In the genomic region with DNA sequence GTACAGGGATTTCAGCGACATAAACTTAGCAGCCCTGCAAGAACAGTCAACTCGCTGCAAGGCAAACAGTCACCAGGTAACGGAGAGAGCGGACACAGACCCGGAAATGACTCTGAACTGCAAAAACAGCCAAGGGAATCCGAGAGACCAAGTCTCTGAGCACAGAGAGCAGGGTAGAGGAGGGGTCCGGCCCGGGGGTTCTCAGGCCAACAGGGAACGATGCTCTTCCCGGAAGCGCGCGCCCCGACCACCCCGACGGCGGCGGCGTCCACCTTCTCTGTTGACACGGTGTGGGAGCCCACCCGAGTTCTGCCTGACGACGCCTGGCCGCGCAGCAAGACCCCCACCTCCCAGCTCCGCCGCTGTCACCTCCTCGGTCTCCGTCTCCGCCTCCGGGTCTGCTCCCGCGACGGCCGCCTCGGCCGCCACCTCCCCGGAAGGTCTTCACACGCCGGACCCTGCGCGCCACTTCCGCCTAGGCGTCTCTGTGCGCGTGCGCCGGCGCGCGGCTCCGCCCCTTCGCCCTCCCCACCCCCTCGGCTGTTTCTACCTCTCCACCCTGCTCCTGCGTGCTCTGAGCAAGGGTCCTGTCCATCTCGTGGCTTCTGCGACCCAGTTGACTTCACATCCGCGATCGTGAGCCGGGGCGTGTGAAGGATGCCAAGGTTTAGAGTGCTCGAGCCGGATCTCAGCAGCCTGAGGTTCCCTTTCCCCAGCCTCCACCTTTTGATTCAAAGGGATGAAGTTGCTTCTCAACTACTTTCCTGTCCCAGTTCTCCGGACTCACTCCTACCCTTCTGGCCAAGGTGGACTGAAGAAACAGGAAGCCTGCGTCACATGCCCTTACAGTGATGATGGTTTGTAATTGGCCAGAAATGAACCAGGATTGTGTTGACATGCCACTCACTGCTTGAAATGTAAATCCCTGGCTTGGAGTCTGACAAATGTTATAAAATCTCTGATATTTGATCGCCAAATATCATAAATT, we compare ENCODE assay signal across 8 mouse cellular contexts. TPM values are rescaled to one million over a fixed set of nuclear protein-coding genes. Genes with fewer than 3 reads are reported as not detected.
DNase-seq lines count a peak whose midpoint lies in the region; ATAC-seq and TF ChIP-seq lines count a peak whose summit lies in the region.

Slc35b3 (minus strand) TSS at position 813 of the 988 bp plus-strand sequence.

- H3K27me3 ChIP-seq in E14TG2a.4 (ENCODE audit: insufficient read depth, low read length), result no peaks in the 10 kb centered on the region; the same call in 1 of the 2 replicates
- H3K27me3 ChIP-seq in forebrain, embryonic 13.5 days, result no peaks in the 10 kb centered on the region
- H3K27me3 ChIP-seq in neural tube, embryonic 15.5 days (replicated peaks), result no peaks in the 10 kb centered on the region

- peak; percentile 99 for ATAC-seq in forebrain, embryonic 13.5 days
- peak; percentile 100 for ATAC-seq in neural tube, embryonic 15.5 days (ENCODE audit: low FRiP score)

- H3K4me3 ChIP-seq in E14TG2a.4 (replicated peaks; ENCODE audit: low read length), result peak within 1 kb of the TSS; percentile 88
- peak within 1 kb of the TSS; percentile 84 for H3K4me3 ChIP-seq in forebrain, embryonic 13.5 days
- H3K4me3 ChIP-seq in neural tube, embryonic 15.5 days (replicated peaks), result peak within 1 kb of the TSS; percentile 60

- H3K4me1 ChIP-seq in E14TG2a.4 (replicated peaks; ENCODE audit: low read depth, low read length), result peaks cover 9% of the 10 kb centered on the region
- peaks cover 21% of the 10 kb centered on the region for H3K4me1 ChIP-seq in forebrain, embryonic 13.5 days
- H3K4me1 ChIP-seq in neural tube, embryonic 15.5 days, result peaks cover 27% of the 10 kb centered on the region

- no peak within 1 kb of the TSS for H3K27ac ChIP-seq in forebrain, embryonic 13.5 days
- peak within 1 kb of the TSS; percentile 81 for H3K27ac ChIP-seq in neural tube, embryonic 15.5 days (replicated peaks)

- peak; percentile 74 for DNase-seq in c-Kit-positive CD71-positive TER-119-positive erythroid progenitor cells, embryonic 14.5 days (ENCODE audit: low spot score)
- peak; percentile 88 to 89 for DNase-seq in heart, postnatal 10 days
- DNase-seq in large intestine, adult 2 months (ENCODE audit: low read depth, low spot score), result no peak
- DNase-seq in lung, adult 18-20 months, result peak; percentile 82 to 89
- peak; percentile 86 for DNase-seq in testis, postnatal 14 days (ENCODE audit: low spot score)

- H3K9ac ChIP-seq in forebrain, embryonic 13.5 days, result peak within 1 kb of the TSS; percentile 81
- peak within 1 kb of the TSS; percentile 83 for H3K9ac ChIP-seq in neural tube, embryonic 15.5 days (replicated peaks)

- no peak for TF ChIP-seq CTCF in E14TG2a.4 (conservative IDR thresholded peaks at IDR 0.05; ENCODE audit: low read length)

- peak within 1 kb of the TSS; percentile 74 for H3K4me2 ChIP-seq in forebrain, embryonic 13.5 days
- H3K4me2 ChIP-seq in neural tube, embryonic 15.5 days, result peak within 1 kb of the TSS; percentile 76

- no peaks in the 10 kb centered on the region for H3K9me3 ChIP-seq in E14TG2a.4 (ENCODE audit: low read length)
- H3K9me3 ChIP-seq in forebrain, embryonic 13.5 days (replicated peaks), result no peaks in the 10 kb centered on the region
- H3K9me3 ChIP-seq in neural tube, embryonic 15.5 days (replicated peaks), result no peaks in the 10 kb centered on the region

- intact Hi-C loops in heart, postnatal 10 days (cut with DNase I), result no loop called here

- 2% methylated on average over 55 of the region's 67 CpGs for WGBS in forebrain, embryonic 13.5 days
- 1% methylated on average over 67 of the region's 67 CpGs for WGBS in large intestine, adult 2 months
- 1% methylated on average over 65 of the region's 67 CpGs for WGBS in neural tube, embryonic 15.5 days

- H3K36me3 ChIP-seq in E14TG2a.4 (ENCODE audit: insufficient read depth, low read length), result peaks cover 4% of the 10 kb centered on the region; the same call in 1 of the 2 replicates
- peaks cover 3% of the 10 kb centered on the region; the same call in 1 of the 2 replicates for H3K36me3 ChIP-seq in forebrain, embryonic 13.5 days (ENCODE audit: poor library complexity, severe bottlenecking)
- H3K36me3 ChIP-seq in neural tube, embryonic 15.5 days, result no peaks in the 10 kb centered on the region

RNA-seq across cellular contexts. Expression of gene Slc35b3, which starts in this region (rescaled TPM):
- 27.3 and 28.5 TPM in 2 replicates for polyA plus RNA-seq in forebrain, embryonic 13.5 days (2015; fragmentation: Nextera tagmentation; extraction: Ambion mirVana)
- total RNA-seq in heart, postnatal 10 days (2021), result 1 to 10 TPM; 8.0 to 8.7 TPM
- polyA plus RNA-seq in large intestine, adult 2 months (2012; rRNA removed), result 30.7 and 35.2 TPM in 2 replicates
- 28.5 and 33.6 TPM in 2 replicates for polyA plus RNA-seq in neural tube, embryonic 15.5 days (2015; fragmentation: Nextera tagmentation; extraction: Ambion mirVana)
